Mouse (Mus musculus) lung, embryonic 15.5 days (tissue): ENCODE results near the gene Dnajb1. TPM values are rescaled to one million over a fixed set of nuclear protein-coding genes. Genes with fewer than 3 reads are reported as not detected.

ENCODE experiments used
- ATAC-seq: fragments of 200-750 bp; cut with Nextera tagmentation; 2 replicates; pipeline ENCODE4 v1.8.0; 2017; ENCODE audit warnings: moderate number of reproducible peaks, borderline replicate concordance; ENCODE audit not compliant: low FRiP score, low TSS enrichment; ENCODE audit errors: extremely low read depth
- H3K27ac ChIP-seq: fragments of 300-500 bp; sonication (generic); 2 replicates; pipeline ENCODE4 v1.5.1; 2015; ENCODE audit warnings: moderate library complexity, mild to moderate bottlenecking, inconsistent platforms
- H3K27me3 ChIP-seq: fragments of 300-500 bp; sonication (generic); 2 replicates; pipeline ENCODE4 v1.6.1; 2015; ENCODE audit warnings: inconsistent platforms
- H3K36me3 ChIP-seq: fragments of 300-500 bp; sonication (generic); 2 replicates; pipeline ENCODE4 v1.6.1; 2015; ENCODE audit warnings: inconsistent platforms
- H3K4me1 ChIP-seq: fragments of 300-500 bp; sonication (generic); 2 replicates; pipeline ENCODE4 v1.6.1; 2015; ENCODE audit warnings: inconsistent platforms
- H3K4me2 ChIP-seq: fragments of 300-500 bp; sonication (generic); 2 replicates; pipeline ENCODE4 v1.6.1; 2015; ENCODE audit warnings: inconsistent platforms, mild to moderate bottlenecking, moderate library complexity
- H3K4me3 ChIP-seq: fragments of 300-500 bp; sonication (generic); 2 replicates; pipeline ENCODE4 v1.5.1; 2015; ENCODE audit warnings: mild to moderate bottlenecking, inconsistent platforms
- H3K9ac ChIP-seq: fragments of 300-500 bp; sonication (generic); 2 replicates; pipeline ENCODE4 v1.6.1; 2015; ENCODE audit warnings: inconsistent platforms
- H3K9me3 ChIP-seq: fragments of 300-500 bp; sonication (generic); 2 replicates; pipeline ENCODE4 v1.6.1; 2016; ENCODE audit warnings: inconsistent platforms
- WGBS: fragments of 180-500 bp; shearing (Covaris S2); methylation state at CpG from one replicate; pipeline ENCODE4 v1.1.7; 2015; 5-methylcytosine and 5-hydroxymethylcytosine counted together
- polyA plus RNA-seq: library from polyadenylated mRNA; unstranded; fragments of >200 nt; fragmentation: Nextera tagmentation; extraction: Ambion mirVana; gene quantifications from 2 replicates; pipeline ENCODE4 v1.2.1, GENCODE M21; 2015

Gene Dnajb1
- polyA plus RNA-seq, 1 experiment from 2014 or later, result 67.4 TPM

GRCm38 (mm10) chr8:83596369-83596768 lies 11.6 kb upstream of the Dnajb1 start:
- Histone ChIP-seq H3K9me3 (no peaks in the 10 kb centered on the region), H3K9ac (no peak overlapping the region), H3K27ac (no peak overlapping the region), H3K4me3 (no peak overlapping the region), H3K4me1 (peaks cover 17% of the 10 kb centered on the region; the same call in 1 of the 2 replicates), H3K27me3 (no peaks in the 10 kb centered on the region), H3K36me3 (no peaks in the 10 kb centered on the region), H3K4me2 (no peak overlapping the region)
- no peak for ATAC-seq
- WGBS, result 18% methylated on average over 3 of the region's 3 CpGs

GRCm38 (mm10) chr8:83598146-83598545 lies 9.8 kb upstream of the Dnajb1 start:
- WGBS, result 14% methylated on average over 1 of the region's 1 CpGs
- Histone ChIP-seq H3K4me1 (peaks cover 6% of the 10 kb centered on the region; the same call in 1 of the 2 replicates), H3K9ac (no peak overlapping the region), H3K36me3 (no peaks in the 10 kb centered on the region), H3K4me2 (no peak overlapping the region), H3K9me3 (no peaks in the 10 kb centered on the region), H3K27ac (no peak overlapping the region), H3K27me3 (no peaks in the 10 kb centered on the region), H3K4me3 (no peak overlapping the region)
- ATAC-seq, result no peak

DNA sequence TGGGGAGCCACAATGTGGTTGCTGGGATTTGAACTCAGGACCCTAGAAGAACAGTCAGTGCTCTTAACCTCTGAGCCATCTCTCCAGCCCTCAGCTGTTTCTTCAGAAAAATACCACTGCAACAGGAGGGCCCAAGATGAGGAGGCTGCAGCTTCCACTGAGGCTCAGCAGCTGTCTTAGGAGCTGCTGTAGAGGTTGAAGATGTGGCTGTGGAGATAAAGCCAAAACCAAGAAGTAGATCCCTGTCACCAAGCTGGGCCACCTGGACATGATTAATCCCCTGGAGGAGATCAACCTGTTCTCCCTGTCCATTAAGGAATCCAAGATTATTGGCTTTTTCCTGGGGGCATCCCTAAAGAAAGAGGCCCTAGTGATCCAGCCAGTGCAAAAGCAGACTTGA lies 8.2 kb upstream of the Dnajb1 start:
- Histone ChIP-seq H3K4me3 (no peak overlapping the region), H3K27me3 (no peaks in the 10 kb centered on the region), H3K9me3 (no peaks in the 10 kb centered on the region), H3K9ac (no peak overlapping the region), H3K36me3 (no peaks in the 10 kb centered on the region), H3K4me2 (no peak overlapping the region), H3K27ac (no peak overlapping the region), H3K4me1 (0 out of 2 replicates have a peak, but pooled peaks cover 3% of the 10 kb centered on the region)
- no peak for ATAC-seq

- Histone ChIP-seq H3K9me3 (no peaks in the 10 kb centered on the region), H3K4me3 (no peak overlapping the region), H3K27ac (no peak overlapping the region), H3K27me3 (no peaks in the 10 kb centered on the region), H3K4me2 (no peak overlapping the region), H3K4me1 (peaks cover 9% of the 10 kb centered on the region), H3K36me3 (no peaks in the 10 kb centered on the region), H3K9ac (no peak overlapping the region)
- WGBS, result 67% methylated on average over 2 of the region's 2 CpGs
- no peak for ATAC-seq
These were observed 5.4 kb upstream of the Dnajb1 start for GRCm38 (mm10) chr8:83602650-83603029.

DNA sequence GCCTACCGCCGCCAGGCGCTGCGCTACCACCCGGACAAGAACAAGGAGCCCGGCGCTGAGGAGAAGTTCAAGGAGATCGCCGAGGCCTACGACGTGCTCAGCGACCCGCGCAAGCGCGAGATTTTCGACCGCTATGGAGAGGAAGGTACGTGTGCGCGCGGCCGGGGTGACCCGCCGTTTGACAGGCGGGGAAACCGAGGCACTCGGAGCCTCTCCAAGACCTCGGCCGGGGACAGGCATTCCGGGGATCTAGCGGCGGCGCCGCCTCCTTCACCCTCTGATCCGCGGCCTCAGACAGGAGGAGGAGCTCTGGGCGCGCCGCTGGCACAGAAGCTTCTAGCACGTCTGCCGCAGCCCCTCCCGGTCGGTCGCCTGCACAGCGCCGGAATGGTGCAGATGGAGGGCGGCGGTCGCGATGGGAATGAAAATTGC lies 421 bp downstream of the Dnajb1 start:
- no peaks in the 10 kb centered on the region for H3K27me3 ChIP-seq
- peak overlapping the region; percentile 99 for H3K27ac ChIP-seq
- ATAC-seq, result peak; percentile 84
- H3K4me1 ChIP-seq, result peaks cover 16% of the 10 kb centered on the region
- peak overlapping the region; percentile 89 for H3K4me3 ChIP-seq
- peak overlapping the region; percentile 57 for H3K4me2 ChIP-seq
- peak overlapping the region; percentile 94 for H3K9ac ChIP-seq
- no peaks in the 10 kb centered on the region for H3K9me3 ChIP-seq
- peaks cover 37% of the 10 kb centered on the region for H3K36me3 ChIP-seq
- under 1% methylated on average over 51 of the region's 51 CpGs for WGBS

DNA sequence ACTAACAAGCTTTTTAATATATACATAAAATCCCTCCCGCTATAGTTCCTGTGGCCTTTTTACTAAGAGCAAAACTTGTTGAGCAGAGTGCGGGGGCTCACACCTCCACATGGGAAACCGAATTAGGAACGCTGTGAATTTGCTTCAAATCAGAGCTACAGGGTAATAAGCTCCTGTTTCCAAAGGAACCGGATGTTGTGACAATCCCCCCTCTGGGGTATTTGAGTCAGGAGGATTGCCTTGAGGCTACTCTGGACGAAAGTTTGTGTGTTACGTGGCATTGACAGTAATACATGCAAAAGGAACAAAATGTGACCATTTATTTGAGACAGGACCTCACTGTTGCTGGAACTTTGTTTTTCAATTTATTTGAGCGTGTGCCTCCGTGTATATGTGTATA lies 1.1 kb downstream of the Dnajb1 start:
- no peak for ATAC-seq
- Histone ChIP-seq H3K4me2 (peak overlapping the region; percentile 57), H3K9me3 (no peaks in the 10 kb centered on the region), H3K4me1 (peaks cover 16% of the 10 kb centered on the region), H3K36me3 (peaks cover 41% of the 10 kb centered on the region), H3K27me3 (no peaks in the 10 kb centered on the region), H3K4me3 (peak overlapping the region; percentile 89), H3K9ac (peak overlapping the region; percentile 94), H3K27ac (peak overlapping the region; percentile 99; the same call in 1 of the 2 replicates)
- WGBS, result 20% methylated on average over 9 of the region's 9 CpGs

DNA sequence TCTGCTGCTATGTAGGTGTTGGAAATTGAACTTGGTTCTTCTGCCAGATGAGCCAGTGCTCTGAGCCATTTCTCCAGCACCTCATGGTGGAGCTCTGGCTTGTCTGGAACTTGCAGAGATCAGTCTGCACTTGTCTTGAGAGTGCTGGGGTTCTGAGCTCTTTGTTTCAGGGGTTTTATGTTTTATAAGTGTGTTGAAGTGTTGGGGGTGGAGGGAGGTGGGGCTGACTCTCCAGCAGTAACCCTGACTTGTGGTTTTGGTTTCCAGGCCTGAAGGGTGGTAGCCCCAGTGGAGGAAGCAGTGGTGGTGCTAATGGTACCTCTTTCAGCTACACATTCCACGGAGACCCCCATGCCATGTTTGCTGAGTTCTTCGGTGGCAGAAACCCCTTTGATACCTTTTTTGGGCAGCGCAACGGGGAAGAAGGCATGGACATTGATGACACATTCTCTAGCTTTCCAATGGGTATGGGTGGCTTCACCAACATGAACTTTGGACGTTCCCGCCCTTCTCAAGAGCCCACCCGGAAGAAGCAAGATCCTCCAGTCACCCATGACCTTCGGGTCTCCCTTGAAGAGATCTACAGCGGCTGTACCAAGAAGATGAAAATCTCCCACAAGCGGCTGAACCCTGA lies 1.7 kb downstream of the Dnajb1 start:
- no peak overlapping the region for H3K27ac ChIP-seq
- 88% methylated on average over 10 of the region's 10 CpGs for WGBS
- no peaks in the 10 kb centered on the region for H3K9me3 ChIP-seq
- no peak for ATAC-seq
- H3K4me1 ChIP-seq, result peaks cover 16% of the 10 kb centered on the region
- H3K4me2 ChIP-seq, result peak overlapping the region; percentile 57
- peak overlapping the region; percentile 94 for H3K9ac ChIP-seq
- H3K36me3 ChIP-seq, result peaks cover 44% of the 10 kb centered on the region
- peak overlapping the region; percentile 89 for H3K4me3 ChIP-seq
- no peaks in the 10 kb centered on the region for H3K27me3 ChIP-seq

DNA sequence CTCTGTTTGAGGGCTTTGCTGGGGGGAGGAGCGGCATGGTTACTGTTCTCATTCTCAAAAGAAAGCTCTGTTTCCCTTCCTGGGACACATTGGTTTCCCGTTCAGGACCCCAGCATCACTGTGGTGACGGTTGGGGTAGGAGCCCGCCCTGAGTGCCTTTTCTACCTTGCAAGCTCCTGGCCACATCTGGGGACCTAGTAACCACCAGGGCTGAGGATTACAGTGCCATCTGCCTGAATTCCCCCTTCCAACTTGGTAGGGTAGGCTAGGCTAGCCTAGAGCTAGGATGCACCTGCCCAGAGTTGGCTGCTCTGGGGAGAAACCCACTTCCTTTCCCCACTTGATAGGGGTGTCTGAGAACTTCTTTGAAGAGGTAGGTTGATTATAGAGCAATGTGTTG lies 3.9 kb downstream of the Dnajb1 start:
- Histone ChIP-seq H3K4me2 (no peak overlapping the region), H3K27ac (no peak overlapping the region), H3K27me3 (no peaks in the 10 kb centered on the region), H3K4me1 (peaks cover 15% of the 10 kb centered on the region), H3K36me3 (peaks cover 44% of the 10 kb centered on the region), H3K9ac (no peak overlapping the region), H3K4me3 (no peak overlapping the region), H3K9me3 (no peaks in the 10 kb centered on the region)
- WGBS, result 94% methylated on average over 4 of the region's 4 CpGs
- ATAC-seq, result no peak

DNA sequence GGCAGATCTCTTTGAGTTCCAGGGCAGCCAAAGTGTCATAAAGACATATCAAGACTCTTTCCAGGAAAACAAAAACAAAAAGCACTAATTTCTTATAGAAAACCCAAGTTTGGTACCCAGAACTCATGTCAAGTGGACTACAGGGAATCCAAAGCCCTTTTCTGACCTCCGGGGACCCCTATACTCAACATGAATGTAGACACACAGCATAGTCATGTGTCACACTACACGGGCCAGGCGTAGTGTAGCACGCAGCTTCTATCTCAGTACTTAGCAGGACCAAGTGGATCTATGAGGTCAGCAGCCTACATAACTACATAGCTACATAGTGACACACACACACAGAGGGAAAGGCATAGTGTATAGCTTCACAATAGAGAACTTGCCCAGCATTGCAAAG lies 5.7 kb downstream of the Dnajb1 start:
- no peaks in the 10 kb centered on the region for H3K9me3 ChIP-seq
- WGBS, result 88% methylated on average over 4 of the region's 4 CpGs
- peaks cover 10% of the 10 kb centered on the region for H3K4me1 ChIP-seq
- no peak overlapping the region for H3K27ac ChIP-seq
- no peak overlapping the region for H3K9ac ChIP-seq
- H3K27me3 ChIP-seq, result no peaks in the 10 kb centered on the region
- peaks cover 44% of the 10 kb centered on the region for H3K36me3 ChIP-seq
- no peak for ATAC-seq
- no peak overlapping the region for H3K4me3 ChIP-seq
- no peak overlapping the region for H3K4me2 ChIP-seq

DNA sequence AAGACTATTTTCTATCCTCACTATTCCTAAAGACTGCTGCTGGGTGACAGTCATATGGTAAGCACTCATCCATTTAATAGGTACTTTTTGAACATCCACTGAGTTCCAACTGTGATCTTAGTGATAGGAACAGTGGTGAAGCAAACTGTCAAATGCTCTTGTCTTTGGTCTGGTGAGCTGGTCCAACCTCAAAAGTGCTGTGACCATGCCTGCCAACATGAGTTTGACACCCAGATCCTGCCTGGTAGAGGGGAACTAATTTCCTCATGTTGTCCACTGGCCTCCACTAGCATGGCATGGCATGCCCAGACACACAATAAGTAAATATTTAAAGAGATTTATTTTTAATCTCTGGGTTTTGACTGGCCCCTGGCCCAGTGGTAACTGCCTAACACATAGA lies 8.6 kb downstream of the Dnajb1 start:
- Histone ChIP-seq H3K4me2 (no peak overlapping the region), H3K27ac (no peak overlapping the region), H3K9me3 (no peaks in the 10 kb centered on the region), H3K36me3 (peaks cover 25% of the 10 kb centered on the region), H3K4me3 (no peak overlapping the region), H3K9ac (no peak overlapping the region), H3K27me3 (no peaks in the 10 kb centered on the region), H3K4me1 (no peaks in the 10 kb centered on the region)
- no peak for ATAC-seq

DNA sequence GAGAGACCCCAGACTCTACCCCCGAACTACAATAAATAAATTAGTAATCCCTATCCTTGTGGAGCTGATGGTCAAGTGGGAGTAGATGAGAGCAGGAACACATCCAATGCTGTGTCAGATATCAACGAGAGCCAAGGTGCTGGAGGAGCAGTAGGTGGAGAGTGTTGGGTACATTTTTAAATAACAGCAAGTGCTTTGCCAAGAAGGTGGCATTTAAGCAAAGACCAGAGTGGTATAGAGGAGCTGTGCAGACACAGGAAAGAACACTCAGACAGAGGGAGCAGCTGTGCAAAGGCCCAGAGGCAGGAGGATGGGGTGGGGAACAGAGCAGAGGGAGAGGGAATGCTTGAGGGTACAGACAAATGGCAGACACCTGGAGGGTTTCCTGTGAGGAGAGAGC lies 9.1 kb downstream of the Dnajb1 start:
- no peak for ATAC-seq
- no peak overlapping the region for H3K4me2 ChIP-seq
- no peaks in the 10 kb centered on the region for H3K9me3 ChIP-seq
- no peak overlapping the region for H3K27ac ChIP-seq
- peaks cover 20% of the 10 kb centered on the region for H3K36me3 ChIP-seq
- H3K4me1 ChIP-seq, result 0 out of 2 replicates have a peak, but pooled peaks cover 2% of the 10 kb centered on the region
- no peaks in the 10 kb centered on the region for H3K27me3 ChIP-seq
- WGBS, result 69% methylated on average over 2 of the region's 2 CpGs
- no peak overlapping the region for H3K9ac ChIP-seq
- H3K4me3 ChIP-seq, result no peak overlapping the region

DNA sequence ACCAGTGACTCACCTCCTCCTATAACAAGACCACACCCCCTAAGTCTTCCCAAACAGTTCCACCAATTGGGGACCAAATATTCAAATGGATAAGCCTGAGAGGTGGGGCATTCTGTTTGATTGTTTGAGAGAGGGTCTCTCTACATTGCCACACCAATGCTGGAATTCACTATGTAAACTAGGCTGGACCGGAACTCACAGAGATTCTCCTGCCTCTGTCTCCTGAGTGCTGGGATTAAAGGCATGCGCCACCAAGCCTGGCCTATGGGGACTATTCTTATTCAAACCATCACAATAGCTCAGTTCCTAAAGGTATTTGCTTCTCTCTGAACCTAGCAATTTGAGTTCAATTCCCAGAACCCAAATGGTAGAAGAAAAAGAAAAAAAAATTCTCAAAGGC lies 10.6 kb downstream of the Dnajb1 start:
- H3K27ac ChIP-seq, result no peak overlapping the region

More for the DNA sequence above, 10.6 kb downstream of the Dnajb1 start:
- Histone ChIP-seq H3K27me3 (no peaks in the 10 kb centered on the region), H3K9ac (no peak overlapping the region), H3K36me3 (peaks cover 7% of the 10 kb centered on the region; the same call in 1 of the 2 replicates), H3K9me3 (no peaks in the 10 kb centered on the region), H3K4me3 (no peak overlapping the region), H3K4me1 (peaks cover 6% of the 10 kb centered on the region; the same call in 1 of the 2 replicates), H3K4me2 (no peak overlapping the region)
- WGBS, result 94% methylated on average over 2 of the region's 2 CpGs
- ATAC-seq, result no peak
